Mouse (Mus musculus) cerebellum, adult 2 months (tissue): ENCODE measurements around the gene Rrnad1. TPM values are rescaled to one million over a fixed set of nuclear protein-coding genes. Genes with fewer than 3 reads are reported as not detected.

Source experiments
- DNase-seq, 2 experiments: peaks; one replicate each; pipeline ENCODE4 v3.0.0; 2021
- H3K27ac ChIP-seq: fragments of 200-500 bp; 2 replicates; pipeline ENCODE4 v1.5.1; 2012; ENCODE audit warnings: low read length, control low read depth, inconsistent platforms; ENCODE audit not compliant: insufficient read depth
- H3K27me3 ChIP-seq: fragments of 200-500 bp; 2 replicates; pipeline ENCODE4 v1.6.1; 2012; ENCODE audit warnings: inconsistent platforms, mild to moderate bottlenecking, low read length, moderate library complexity; ENCODE audit not compliant: control insufficient read depth, insufficient read depth
- H3K4me1 ChIP-seq: fragments of 200-500 bp; 2 replicates; pipeline ENCODE4 v1.6.1; 2011; ENCODE audit warnings: low read length; ENCODE audit not compliant: control insufficient read depth, insufficient read depth
- H3K4me3 ChIP-seq: fragments of 200-500 bp; replicated peaks from 2 replicates; pipeline ENCODE3; 2011; ENCODE audit warnings: mild to moderate bottlenecking, low read depth, low read length, control low read depth; ENCODE audit not compliant: insufficient read depth
- CTCF ChIP-seq: fragments of 200-500 bp; IDR thresholded peaks from 2 replicates; pipeline ENCODE4 v1.5.1; 2011; ENCODE audit warnings: low read depth, mild to moderate bottlenecking, control low read depth, low read length, moderate library complexity, borderline replicate concordance; ENCODE audit not compliant: insufficient read depth
- POLR2A ChIP-seq: fragments of 200-500 bp; IDR thresholded peaks from 2 replicates; pipeline ENCODE4 v1.6.1; 2011; ENCODE audit warnings: low read length, control low read depth, borderline replicate concordance; ENCODE audit not compliant: insufficient read depth
- WGBS: fragments of 180-500 bp; shearing (Covaris S2); methylation state at CpG from one replicate; pipeline ENCODE4 v1.1.7; 2018; 5-methylcytosine and 5-hydroxymethylcytosine counted together
- polyA plus RNA-seq: library from polyadenylated mRNA; depleted of rRNA; stranded (reverse); fragments of >200 nt; gene quantifications from 2 replicates; pipeline ENCODE4 v1.2.3, GENCODE M21; 2012; rRNA removed

The Rrnad1 gene
- polyA plus RNA-seq, 1 experiment: 46.8 TPM

- TF ChIP-seq CTCF: no peak
- TF ChIP-seq POLR2A: no peak
- WGBS: 0% methylated on average over 27 of the region's 28 CpGs
- peak overlapping the region; percentile 81 for H3K4me3 ChIP-seq
These were observed 45.7 kb downstream of the Rrnad1 start for GRCm38 (mm10) chr3:87884708-87885251.

GRCm38 (mm10) chr3:87884291-87884690, 46.2 kb downstream of the Rrnad1 start:
- no peak for TF ChIP-seq CTCF
- TF ChIP-seq POLR2A: no peak
- WGBS: 3% methylated on average over 3 of the region's 3 CpGs

More at GRCm38 (mm10) chr3:87884708-87885251, 45.7 kb downstream of the Rrnad1 start:
- H3K4me1 ChIP-seq: peaks cover 5% of the 10 kb centered on the region; the same call in 1 of the 2 replicates
- H3K27me3 ChIP-seq: no peaks in the 10 kb centered on the region
- H3K27ac ChIP-seq: peak overlapping the region; percentile 52
- DNase-seq: peak in 1 of 2 experiments; percentile 58

GRCm38 (mm10) chr3:87877730-87878129, 52.8 kb downstream of the Rrnad1 start:
- no peak for TF ChIP-seq CTCF
- TF ChIP-seq POLR2A: no peak
- WGBS: 40% methylated on average over 4 of the region's 4 CpGs
- Histone ChIP-seq H3K27ac (no peak overlapping the region), H3K4me1 (no peaks in the 10 kb centered on the region; the same call in none of the 2 replicates), H3K27me3 (no peaks in the 10 kb centered on the region), H3K4me3 (no peak overlapping the region)
- no peak for DNase-seq

More at GRCm38 (mm10) chr3:87884291-87884690, 46.2 kb downstream of the Rrnad1 start:
- no peaks in the 10 kb centered on the region for H3K27me3 ChIP-seq
- peaks cover 5% of the 10 kb centered on the region; the same call in 1 of the 2 replicates for H3K4me1 ChIP-seq
- no peak overlapping the region for H3K27ac ChIP-seq
- DNase-seq: no peak
- peak overlapping the region; percentile 81 for H3K4me3 ChIP-seq

Other genes starting within 250 kb of the Rrnad1 start
- 0.47 and 0.70 TPM in 2 replicates for gene Lrrc71, start 182.1 kb downstream of the Rrnad1 start, polyA plus RNA-seq
- 2.5 and 2.8 TPM in 2 replicates for gene Ntrk1, start 135.6 kb downstream of the Rrnad1 start, polyA plus RNA-seq
- gene Insrr, start 133.8 kb downstream of the Rrnad1 start, polyA plus RNA-seq: 1.3 and 1.4 TPM in 2 replicates
- 7.4 and 8.5 TPM in 2 replicates for gene Pear1, start 106.4 kb downstream of the Rrnad1 start, polyA plus RNA-seq
- 0.05 TPM in 2 replicates for gene Sh2d2a, start 84.0 kb downstream of the Rrnad1 start, polyA plus RNA-seq
- 47.6 and 48.8 TPM in 2 replicates for gene Prcc, start 45.1 kb downstream of the Rrnad1 start, polyA plus RNA-seq
- gene Hdgf, start 24.4 kb downstream of the Rrnad1 start, polyA plus RNA-seq: 180 and 194 TPM in 2 replicates
- gene Mrpl24, start 11.2 kb downstream of the Rrnad1 start, polyA plus RNA-seq: 83.9 and 84.9 TPM in 2 replicates
- 15.2 and 15.9 TPM in 2 replicates for gene Isg20l2, start 403 bp downstream of the Rrnad1 start, polyA plus RNA-seq
- gene Crabp2, start 17.9 kb upstream of the Rrnad1 start, polyA plus RNA-seq: 3.5 and 5.0 TPM in 2 replicates
- gene Nes, start 40.4 kb upstream of the Rrnad1 start, polyA plus RNA-seq: 2.7 and 3.4 TPM in 2 replicates
- 357 and 400 TPM in 2 replicates for gene Bcan, start 69.5 kb upstream of the Rrnad1 start, polyA plus RNA-seq
- 103 and 112 TPM in 2 replicates for gene Hapln2, start 96.9 kb upstream of the Rrnad1 start, polyA plus RNA-seq
- 11.4 and 14.4 TPM in 2 replicates for gene Gpatch4, start 112.4 kb upstream of the Rrnad1 start, polyA plus RNA-seq
- gene Naxe, start 127.8 kb upstream of the Rrnad1 start, polyA plus RNA-seq: 118 and 120 TPM in 2 replicates
- gene Ttc24, start 147.6 kb upstream of the Rrnad1 start, polyA plus RNA-seq: not detected in 2 replicates
- 0.11 and 0.14 TPM in 2 replicates for gene Iqgap3, start 151.3 kb upstream of the Rrnad1 start, polyA plus RNA-seq
- 102 and 116 TPM in 2 replicates for gene Mef2d, start 211.7 kb upstream of the Rrnad1 start, polyA plus RNA-seq